Mouse (Mus musculus) naive thymus-derived CD4-positive, alpha-beta T cell, adult 2 months (primary cell): Measurements from ENCODE around the gene Bmpr1a.
"Not testable (repeated sequence)": the region's sequence is repeated elsewhere in the genome, so short reads cannot be mapped to it uniquely, and the experiment has no call there.

ENCODE experiments used
- DNase-seq: peaks from one replicate; pipeline ENCODE4 v3.0.0-alpha.2; 2011; ENCODE audit warnings: low read depth

Bmpr1a gene

GRCm38 (mm10) chr14:34449807-34450206 lies 53.3 kb downstream of the Bmpr1a start:
- no peak for DNase-seq

GRCm38 (mm10) chr14:34448398-34448797 lies 54.7 kb downstream of the Bmpr1a start:
- DNase-seq: no peak

GRCm38 (mm10) chr14:34447659-34448058 lies 55.5 kb downstream of the Bmpr1a start:
- DNase-seq: no peak

GRCm38 (mm10) chr14:34446624-34447023 lies 56.5 kb downstream of the Bmpr1a start:
- DNase-seq: no peak

- no peak for DNase-seq
These were observed 57.8 kb downstream of the Bmpr1a start for GRCm38 (mm10) chr14:34445348-34445747.

- no peak for DNase-seq
These were observed 58.2 kb downstream of the Bmpr1a start for GRCm38 (mm10) chr14:34444924-34445323.

- no peak for DNase-seq
These were observed 58.8 kb downstream of the Bmpr1a start for GRCm38 (mm10) chr14:34444368-34444767.

GRCm38 (mm10) chr14:34442531-34442930 lies 60.6 kb downstream of the Bmpr1a start:
- no peak for DNase-seq

- no peak for DNase-seq
These were observed 62.5 kb downstream of the Bmpr1a start for GRCm38 (mm10) chr14:34440526-34441066.

- DNase-seq: no peak
These were observed 74.1 kb downstream of the Bmpr1a start for GRCm38 (mm10) chr14:34429069-34429468.

GRCm38 (mm10) chr14:34428274-34428673 lies 74.9 kb downstream of the Bmpr1a start:
- no peak for DNase-seq

GRCm38 (mm10) chr14:34421078-34421477 lies 82.1 kb downstream of the Bmpr1a start:
- DNase-seq: no peak

GRCm38 (mm10) chr14:34417501-34417900 lies 85.6 kb downstream of the Bmpr1a start:
- DNase-seq: no peak

- not testable (repeated sequence) for DNase-seq
These were observed 86.2 kb downstream of the Bmpr1a start for GRCm38 (mm10) chr14:34416946-34417345.

- DNase-seq: no peak
These were observed 90.8 kb downstream of the Bmpr1a start for GRCm38 (mm10) chr14:34412164-34412896.

GRCm38 (mm10) chr14:34410716-34411115 lies 92.4 kb downstream of the Bmpr1a start:
- no peak for DNase-seq

GRCm38 (mm10) chr14:34403424-34403823 lies 99.7 kb downstream of the Bmpr1a start:
- DNase-seq: no peak

GRCm38 (mm10) chr14:34402871-34403270 lies 100.3 kb downstream of the Bmpr1a start:
- no peak for DNase-seq

GRCm38 (mm10) chr14:34401135-34401534 lies 102.0 kb downstream of the Bmpr1a start:
- peak; percentile 87 for DNase-seq

- no peak for DNase-seq
These were observed 103.1 kb downstream of the Bmpr1a start for GRCm38 (mm10) chr14:34400021-34400420.

- DNase-seq: no peak
These were observed 103.8 kb downstream of the Bmpr1a start for GRCm38 (mm10) chr14:34399301-34399700.

- no peak for DNase-seq
These were observed 104.2 kb downstream of the Bmpr1a start for GRCm38 (mm10) chr14:34398901-34399300.

GRCm38 (mm10) chr14:34397871-34398270 lies 105.3 kb downstream of the Bmpr1a start:
- no peak for DNase-seq

GRCm38 (mm10) chr14:34393295-34393694 lies 109.8 kb downstream of the Bmpr1a start:
- no peak for DNase-seq
